ENCODE assay signal across 20 mouse cellular contexts in genomic region chr3:137978233-137978632, GRCm38 (mm10). TPM values are rescaled to one million over a fixed set of nuclear protein-coding genes. Genes with fewer than 3 reads are reported as not detected.
DNase-seq lines count a peak whose midpoint lies in the region; ATAC-seq and TF ChIP-seq lines count a peak whose summit lies in the region.
"Had no signal": no experiment of that assay in that cellular context is flagged by ENCODE, and none has a peak within 500 bp of the region (broad histone marks: within the 10 kb centered on the region; RNA-seq: fewer than 3 reads in every experiment).

No protein-coding gene starts in this region.

- 24% methylated on average over 5 of the region's 5 CpGs for WGBS in liver, adult 2 months
- WGBS in liver, embryonic 11.5 days, result 64% methylated on average over 5 of the region's 5 CpGs
- 45% methylated on average over 5 of the region's 5 CpGs for WGBS in liver, postnatal 0 days (ENCODE audit: insufficient replicate concordance)

- peaks cover 35% of the 10 kb centered on the region for H3K36me3 ChIP-seq in erythroblast, embryonic 14.5 days (ENCODE audit: control insufficient read depth)
- H3K36me3 ChIP-seq in liver, adult 2 months (ENCODE audit: control insufficient read depth, insufficient read depth, low read length), result no peaks in the 10 kb centered on the region
- no peaks in the 10 kb centered on the region; the same call in 1 of the 2 replicates for H3K36me3 ChIP-seq in liver, embryonic 11.5 days (ENCODE audit: control insufficient read depth, insufficient read depth, low read length)
- H3K36me3 ChIP-seq in liver, postnatal 0 days (replicated peaks; ENCODE audit: insufficient read depth, low read length), result peaks cover 7% of the 10 kb centered on the region
- H3K36me3 ChIP-seq: embryonic facial prominence, embryonic 10.5 days; forebrain, embryonic 12.5 days had no signal

- TF ChIP-seq EP300 in liver, postnatal 0 days (IDR thresholded peaks at IDR 0.05; ENCODE audit: low read depth), result no peak

- no peaks in the 10 kb centered on the region for H3K79me2 ChIP-seq in liver, adult 2 months (ENCODE audit: control insufficient read depth, insufficient read depth, low read length)

- H3K27me3 ChIP-seq in erythroblast, embryonic 14.5 days (ENCODE audit: control insufficient read depth), result no peaks in the 10 kb centered on the region
- no peaks in the 10 kb centered on the region for H3K27me3 ChIP-seq in liver, adult 2 months (ENCODE audit: control insufficient read depth, insufficient read depth, low read length)
- no peaks in the 10 kb centered on the region for H3K27me3 ChIP-seq in liver, embryonic 11.5 days (replicated peaks; ENCODE audit: control insufficient read depth, insufficient read depth, low read length)
- no peaks in the 10 kb centered on the region for H3K27me3 ChIP-seq in liver, postnatal 0 days (ENCODE audit: insufficient read depth, low read length)

- no peak overlapping the region for H3K9ac ChIP-seq in liver, adult 2 months (ENCODE audit: low read depth, low read length)
- H3K9ac ChIP-seq in liver, embryonic 11.5 days (ENCODE audit: low read depth, low read length), result no peak overlapping the region
- H3K9ac ChIP-seq in liver, postnatal 0 days (replicated peaks), result peak overlapping the region; percentile 41; the same call in 1 of the 2 replicates
- H3K9ac ChIP-seq: forebrain, embryonic 12.5 days had no signal

- peaks cover 83% of the 10 kb centered on the region for H3K4me1 ChIP-seq in erythroblast, embryonic 14.5 days (ENCODE audit: control insufficient read depth)
- peaks cover 2% of the 10 kb centered on the region; the same call in 1 of the 2 replicates for H3K4me1 ChIP-seq in liver, adult 2 months (ENCODE audit: control insufficient read depth, insufficient read depth, low read length)
- H3K4me1 ChIP-seq in liver, embryonic 11.5 days (replicated peaks; ENCODE audit: control insufficient read depth, insufficient read depth, low read length), result peaks cover 51% of the 10 kb centered on the region
- peaks cover 53% of the 10 kb centered on the region for H3K4me1 ChIP-seq in liver, postnatal 0 days (ENCODE audit: insufficient read depth)

- intact Hi-C loops in left cerebral cortex, postnatal 14 days (cut with DNase I), result no loop called here

- no peak for TF ChIP-seq POLR2A in liver, adult 2 months (IDR thresholded peaks at IDR 0.05; ENCODE audit: extremely low read depth, insufficient read depth, low read length)

- DNase-seq in liver, adult 2 months (ENCODE audit: extremely low read depth, low read depth, low spot score), result peak; percentile 60
- no peak for DNase-seq in liver
- no peak for DNase-seq in liver, embryonic 11.5 days (ENCODE audit: low spot score)
- DNase-seq in liver, postnatal 0 days, result no peak
- DNase-seq in left cerebral cortex, postnatal 14 days (ENCODE audit: low spot score in 2 of 2), result no peak
- DNase-seq in gastrocnemius, adult 8-10 months (ENCODE audit: low spot score in 2 of 2), result no peak
- DNase-seq: adrenal gland, adult 2 months; cerebellum, adult 11 months; cerebellum, postnatal 10 days; heart, postnatal 14 days; kidney, adult 8-10 months; kidney, postnatal 10 days; lung, adult 2 months; thymus, adult 2 months had no signal

- no peaks in the 10 kb centered on the region for H3K9me3 ChIP-seq in erythroblast, embryonic 14.5 days (ENCODE audit: control insufficient read depth, low read length)
- no peaks in the 10 kb centered on the region for H3K9me3 ChIP-seq in liver, embryonic 11.5 days (ENCODE audit: control insufficient read depth, low read length)
- no peaks in the 10 kb centered on the region for H3K9me3 ChIP-seq in liver, postnatal 0 days (ENCODE audit: low read length)
- H3K9me3 ChIP-seq: embryonic facial prominence, embryonic 10.5 days; forebrain, embryonic 12.5 days had no signal

- H3K27ac ChIP-seq in liver, adult 2 months (replicated peaks; ENCODE audit: insufficient read depth, low read depth, low read length), result no peak overlapping the region
- H3K27ac ChIP-seq in liver, embryonic 11.5 days (ENCODE audit: low read depth, low read length), result 0 out of 2 replicates have a peak overlapping the region, but pooled peaks have one; percentile 13
- peak overlapping the region; percentile 61 for H3K27ac ChIP-seq in liver, postnatal 0 days (ENCODE audit: low read depth)
- H3K27ac ChIP-seq: stomach, postnatal 0 days had no signal

- H3K4me2 ChIP-seq in liver, embryonic 11.5 days, result peak overlapping the region; percentile 46
- peak overlapping the region; percentile 78 for H3K4me2 ChIP-seq in liver, postnatal 0 days (ENCODE audit: low read depth, low read length)
- H3K4me2 ChIP-seq: heart, embryonic 11.5 days had no signal

- H3K4me3 ChIP-seq in erythroblast, embryonic 14.5 days (replicated peaks), result peak overlapping the region; percentile 30
- H3K4me3 ChIP-seq in liver, adult 2 months (ENCODE audit: insufficient read depth, low read depth, low read length), result no peak overlapping the region
- peak overlapping the region; percentile 67; the same call in 1 of the 2 replicates for H3K4me3 ChIP-seq in liver, embryonic 11.5 days (ENCODE audit: low read depth, low read length)
- H3K4me3 ChIP-seq in liver, postnatal 0 days (ENCODE audit: low read depth, low read length), result peak overlapping the region; percentile 66
- H3K4me3 ChIP-seq: embryonic facial prominence, embryonic 10.5 days; forebrain, embryonic 12.5 days had no signal

- TF ChIP-seq CTCF in liver, adult 2 months (IDR thresholded peaks at IDR 0.05; ENCODE audit: low read depth, low read length), result no peak
- no peak for TF ChIP-seq CTCF in liver, postnatal 0 days (IDR thresholded peaks at IDR 0.05; ENCODE audit: low read depth)

- no peak for ATAC-seq in erythroblast, adult 5-6 weeks (replicated peaks; ENCODE audit: low FRiP score, poor library complexity, severe bottlenecking)
- no peak for ATAC-seq in liver, embryonic 11.5 days (replicated peaks; ENCODE audit: low FRiP score)
- ATAC-seq in liver, postnatal 0 days, result no peak

RNA-seq across cellular contexts. Expression of gene Dapp1, which starts 3.1 kb away (rescaled TPM):
- polyA plus RNA-seq in erythroblast, embryonic 14.5 days (2012), result 0.18 and 0.29 TPM in 2 replicates
- total RNA-seq in erythroblast, adult 5-6 weeks (2015; ENCODE audit: low replicate concordance), result 18.3 and 27.6 TPM in 2 replicates
- 21.5 and 34.1 TPM in 2 replicates for total RNA-seq in erythroblast, adult 5-6 weeks (2017; ENCODE audit: low replicate concordance)
- total RNA-seq in liver, adult 2 months (2014; rRNA removed), result 1.4 and 1.6 TPM in 2 replicates
- 0.32 and 0.59 TPM in 2 replicates for polyA plus RNA-seq in liver, adult 2 months (2012; rRNA removed)
- 35.5 and 36.2 TPM in 2 replicates for polyA plus RNA-seq in liver, embryonic 11.5 days (2014; fragmentation: Nextera tagmentation; extraction: Ambion mirVana)
- 9.6 and 10.3 TPM in 2 replicates for polyA plus RNA-seq in liver, postnatal 0 days (2015; fragmentation: Nextera tagmentation; extraction: Ambion mirVana)
- 1 to 10 TPM; 2.9 to 3.0 TPM for total RNA-seq in left cerebral cortex, postnatal 14 days (2021)
- 1 to 10 TPM; 1.2 to 2.4 (median 1.9) TPM for total RNA-seq in gastrocnemius, adult 8-10 months (2022)

RNA-seq across cellular contexts. Expression of gene Lamtor3, which starts 59.9 kb away (rescaled TPM):
- polyA plus RNA-seq in erythroblast, embryonic 14.5 days (2012), result 1.8 and 2.7 TPM in 2 replicates
- total RNA-seq in erythroblast, adult 5-6 weeks (2015; ENCODE audit: low replicate concordance), result 31.6 and 47.8 TPM in 2 replicates
- total RNA-seq in erythroblast, adult 5-6 weeks (2017; ENCODE audit: low replicate concordance), result 45.0 and 49.3 TPM in 2 replicates
- 24.5 and 26.8 TPM in 2 replicates for total RNA-seq in liver, adult 2 months (2014; rRNA removed)
- 10.8 and 11.1 TPM in 2 replicates for polyA plus RNA-seq in liver, adult 2 months (2012; rRNA removed)
- polyA plus RNA-seq in liver, embryonic 11.5 days (2014; fragmentation: Nextera tagmentation; extraction: Ambion mirVana), result 100 and 105 TPM in 2 replicates
- 44.3 and 46.5 TPM in 2 replicates for polyA plus RNA-seq in liver, postnatal 0 days (2015; fragmentation: Nextera tagmentation; extraction: Ambion mirVana)
- total RNA-seq in left cerebral cortex, postnatal 14 days (2021), result 10 to 100 TPM; 67.3 to 79.5 TPM
- 10 to 100 TPM; 46.7 to 51.7 (median 50.5) TPM for total RNA-seq in gastrocnemius, adult 8-10 months (2022)
